Mouse (Mus musculus) limb, embryonic 12.5 days (tissue): ENCODE measurements around the gene Rpl28. TPM values are rescaled to one million over a fixed set of nuclear protein-coding genes. Genes with fewer than 3 reads are reported as not detected.

ENCODE experiments used
- ATAC-seq: fragments of 200-750 bp; cut with Nextera tagmentation; 2 replicates; pipeline ENCODE4 v1.8.0; 2017; ENCODE audit warnings: low read depth, moderate TSS enrichment; ENCODE audit not compliant: insufficient number of reproducible peaks, insufficient read depth, low FRiP score, low TSS enrichment
- H3K27ac ChIP-seq: fragments of 300-500 bp; sonication (generic); 2 replicates; pipeline ENCODE4 v1.5.1; 2016; ENCODE audit warnings: mild to moderate bottlenecking, moderate library complexity
- H3K27me3 ChIP-seq: fragments of 300-500 bp; sonication (generic); 2 replicates; pipeline ENCODE4 v1.6.1; 2016; ENCODE audit warnings: mild to moderate bottlenecking, moderate library complexity
- H3K36me3 ChIP-seq: fragments of 300-500 bp; sonication (generic); 2 replicates; pipeline ENCODE4 v1.6.1; 2016; ENCODE audit warnings: mild to moderate bottlenecking, moderate library complexity
- H3K4me1 ChIP-seq: fragments of 300-500 bp; sonication (generic); replicated peaks from 2 replicates; pipeline ENCODE4 v1.6.1; 2016
- H3K4me2 ChIP-seq: fragments of 300-500 bp; sonication (generic); 2 replicates; pipeline ENCODE4 v1.6.1; 2016; ENCODE audit warnings: mild to moderate bottlenecking, moderate library complexity
- H3K4me3 ChIP-seq: fragments of 300-500 bp; sonication (generic); replicated peaks from 2 replicates; pipeline ENCODE4 v1.5.1; 2016; ENCODE audit warnings: mild to moderate bottlenecking
- H3K9ac ChIP-seq: fragments of 300-500 bp; sonication (generic); replicated peaks from 2 replicates; pipeline ENCODE4 v1.6.1; 2016; ENCODE audit warnings: mild to moderate bottlenecking, moderate library complexity
- H3K9me3 ChIP-seq: fragments of 300-500 bp; sonication (generic); 2 replicates; pipeline ENCODE4 v1.6.1; 2016; ENCODE audit warnings: mild to moderate bottlenecking, moderate library complexity
- WGBS: fragments of 180-500 bp; shearing (Covaris S2); methylation state at CpG from one replicate; pipeline ENCODE4 v1.1.7; 2016; 5-methylcytosine and 5-hydroxymethylcytosine counted together
- polyA plus RNA-seq: library from polyadenylated mRNA; unstranded; fragments of >200 nt; fragmentation: Nextera tagmentation; extraction: Ambion mirVana; gene quantifications from 2 replicates; pipeline ENCODE4 v1.2.1, GENCODE M21; 2016

The Rpl28 gene
- polyA plus RNA-seq, 1 experiment from 2014 or later = 396 TPM

DNA sequence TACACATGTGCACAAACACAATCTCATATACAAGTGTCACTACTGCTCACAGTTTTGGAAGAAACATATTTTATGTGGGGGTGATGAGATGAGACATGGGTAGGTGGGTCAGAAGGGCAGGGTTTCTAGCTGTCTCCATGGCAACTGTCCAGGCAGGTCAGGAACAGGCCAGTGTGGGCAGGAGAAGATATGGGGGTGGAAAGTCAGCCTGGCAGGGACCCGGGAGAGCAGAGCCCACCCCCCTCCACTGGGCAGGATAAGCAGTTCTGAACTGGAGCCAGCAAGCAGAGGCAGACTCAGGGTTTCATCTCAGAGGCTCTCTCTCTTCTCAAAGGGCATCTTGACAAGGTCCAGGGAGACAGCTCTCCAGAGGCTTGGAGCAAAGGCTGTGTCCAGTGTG lies 45.0 kb downstream of the Rpl28 start:
- Histone ChIP-seq H3K4me3 (no peak overlapping the region), H3K27me3 (peaks cover 98% of the 10 kb centered on the region), H3K4me2 (no peak overlapping the region), H3K9me3 (no peaks in the 10 kb centered on the region), H3K9ac (no peak overlapping the region), H3K27ac (no peak overlapping the region), H3K4me1 (peaks cover 15% of the 10 kb centered on the region), H3K36me3 (no peaks in the 10 kb centered on the region)
- WGBS = 14% methylated on average over 1 of the region's 1 CpGs
- ATAC-seq = no peak

GRCm38 (mm10) chr7:4842077-4842476 lies 49.4 kb downstream of the Rpl28 start:
- Histone ChIP-seq H3K27ac (no peak overlapping the region), H3K4me1 (peaks cover 24% of the 10 kb centered on the region), H3K4me3 (peak overlapping the region; percentile 47; the same call in 1 of the 2 replicates), H3K27me3 (peaks cover 100% of the 10 kb centered on the region), H3K9ac (no peak overlapping the region), H3K4me2 (peak overlapping the region; percentile 94; the same call in 1 of the 2 replicates), H3K36me3 (no peaks in the 10 kb centered on the region), H3K9me3 (no peaks in the 10 kb centered on the region)
- 52% methylated on average over 5 of the region's 5 CpGs for WGBS
- ATAC-seq = no peak

GRCm38 (mm10) chr7:4842634-4843131 lies 50.0 kb downstream of the Rpl28 start:
- ATAC-seq = 0 out of 2 replicates have a peak, but pooled peaks have one; percentile 27
- Histone ChIP-seq H3K4me2 (peak overlapping the region; percentile 94), H3K27me3 (peaks cover 97% of the 10 kb centered on the region), H3K27ac (no peak overlapping the region), H3K9me3 (no peaks in the 10 kb centered on the region), H3K9ac (0 out of 2 replicates have a peak overlapping the region, but pooled peaks have one; percentile 12), H3K4me3 (peak overlapping the region; percentile 47), H3K36me3 (no peaks in the 10 kb centered on the region), H3K4me1 (peaks cover 24% of the 10 kb centered on the region)
- WGBS = 1% methylated on average over 16 of the region's 16 CpGs

GRCm38 (mm10) chr7:4843604-4844244 lies 51.0 kb downstream of the Rpl28 start:
- Histone ChIP-seq H3K27ac (no peak overlapping the region), H3K4me2 (peak overlapping the region; percentile 94), H3K36me3 (no peaks in the 10 kb centered on the region), H3K27me3 (peaks cover 90% of the 10 kb centered on the region), H3K4me3 (peak overlapping the region; percentile 47), H3K9ac (peak overlapping the region; percentile 60), H3K4me1 (peaks cover 24% of the 10 kb centered on the region), H3K9me3 (no peaks in the 10 kb centered on the region)
- WGBS = 2% methylated on average over 34 of the region's 34 CpGs
- ATAC-seq = no peak

GRCm38 (mm10) chr7:4844245-4844916 lies 51.7 kb downstream of the Rpl28 start, which contains the start of gene Shisa7:
Gene Shisa7, minus strand, starts transcription at chr7:4844696.
- peak within 1 kb of the TSS; percentile 94 for H3K4me2 ChIP-seq
- under 1% methylated on average over 41 of the region's 41 CpGs for WGBS
- peak within 1 kb of the TSS; percentile 60 for H3K9ac ChIP-seq
- no peaks in the 10 kb centered on the region for H3K9me3 ChIP-seq
- peaks cover 88% of the 10 kb centered on the region for H3K27me3 ChIP-seq
- H3K4me1 ChIP-seq = peaks cover 24% of the 10 kb centered on the region
- H3K4me3 ChIP-seq = peak within 1 kb of the TSS; percentile 47
- peak; percentile 64; the same call in 1 of the 2 replicates for ATAC-seq
- H3K36me3 ChIP-seq = no peaks in the 10 kb centered on the region
- H3K27ac ChIP-seq = no peak within 1 kb of the TSS

Other genes with a start within 250 kb of the Rpl28 start
- 6.6 and 6.8 TPM in 2 replicates for gene Syt5, start 245.3 kb upstream of the Rpl28 start, polyA plus RNA-seq
- not detected in 2 replicates for gene Ptprh, start 188.8 kb upstream of the Rpl28 start, polyA plus RNA-seq
- gene Tmem86b, start 161.5 kb upstream of the Rpl28 start, polyA plus RNA-seq = 1.9 and 2.4 TPM in 2 replicates
- gene Ppp6r1, start 133.9 kb upstream of the Rpl28 start, polyA plus RNA-seq = 10.6 and 14.8 TPM in 2 replicates
- 107 and 111 TPM in 2 replicates for gene Hspbp1, start 107.8 kb upstream of the Rpl28 start, polyA plus RNA-seq
- 2.4 and 3.6 TPM in 2 replicates for gene Brsk1, start 102.3 kb upstream of the Rpl28 start, polyA plus RNA-seq
- gene Tmem150b, start 67.6 kb upstream of the Rpl28 start, polyA plus RNA-seq = 0.13 and 0.26 TPM in 2 replicates
- gene Kmt5c, start 52.8 kb upstream of the Rpl28 start, polyA plus RNA-seq = 67.3 and 73.3 TPM in 2 replicates
- 61.5 and 70.0 TPM in 2 replicates for gene Cox6b2, start 39.8 kb upstream of the Rpl28 start, polyA plus RNA-seq
- not detected in 2 replicates for gene Fam71e2, start 21.6 kb upstream of the Rpl28 start, polyA plus RNA-seq
- gene Il11, start 10.0 kb upstream of the Rpl28 start, polyA plus RNA-seq = not detected in 2 replicates
- 0.54 TPM in 1 of 2 replicates, not detected in the other for gene Tmem190, start 9.9 kb upstream of the Rpl28 start, polyA plus RNA-seq
- gene Tmem238, start 3.2 kb upstream of the Rpl28 start, polyA plus RNA-seq = 6.5 and 6.8 TPM in 2 replicates
- 437 and 457 TPM in 2 replicates for gene Ube2s, start 19.7 kb downstream of the Rpl28 start, polyA plus RNA-seq
- gene Shisa7, start 51.8 kb downstream of the Rpl28 start, polyA plus RNA-seq = 0.12 and 0.21 TPM in 2 replicates
- gene Isoc2b, start 77.4 kb downstream of the Rpl28 start, polyA plus RNA-seq = 4.2 and 5.2 TPM in 2 replicates
- 0.97 and 1.3 TPM in 2 replicates for gene Isoc2a, start 84.3 kb downstream of the Rpl28 start, polyA plus RNA-seq
- not detected in 2 replicates for gene Gm36210, start 113.6 kb downstream of the Rpl28 start, polyA plus RNA-seq
- gene Zfp628, start 122.3 kb downstream of the Rpl28 start, polyA plus RNA-seq = 3.6 and 4.2 TPM in 2 replicates
- gene Nat14, start 129.2 kb downstream of the Rpl28 start, polyA plus RNA-seq = 3.1 and 4.4 TPM in 2 replicates
- 2.5 and 3.1 TPM in 2 replicates for gene Ssc5d, start 132.9 kb downstream of the Rpl28 start, polyA plus RNA-seq
- 0.29 and 0.51 TPM in 2 replicates for gene Sbk2, start 171.5 kb downstream of the Rpl28 start, polyA plus RNA-seq
- gene Sbk3, start 178.3 kb downstream of the Rpl28 start, polyA plus RNA-seq = not detected in 2 replicates
- 34.0 and 39.9 TPM in 2 replicates for gene Zfp579, start 203.3 kb downstream of the Rpl28 start, polyA plus RNA-seq
- gene Zfp524, start 221.5 kb downstream of the Rpl28 start, polyA plus RNA-seq = 7.1 and 7.8 TPM in 2 replicates
- gene Fiz1, start 221.8 kb downstream of the Rpl28 start, polyA plus RNA-seq = 57.9 and 58.9 TPM in 2 replicates
- gene Gm44973, start 222.6 kb downstream of the Rpl28 start, polyA plus RNA-seq = 1.2 TPM in 1 of 2 replicates, not detected in the other
- gene Zfp865, start 227.5 kb downstream of the Rpl28 start, polyA plus RNA-seq = 7.0 and 8.1 TPM in 2 replicates
- gene Ccdc106, start 227.7 kb downstream of the Rpl28 start, polyA plus RNA-seq = 27.3 and 27.5 TPM in 2 replicates
- not detected in 2 replicates for gene 4632433K11Rik, start 241.2 kb downstream of the Rpl28 start, polyA plus RNA-seq
- gene Zfp784, start 245.6 kb downstream of the Rpl28 start, polyA plus RNA-seq = 4.7 and 5.2 TPM in 2 replicates